Mouse (Mus musculus) limb, embryonic 11.5 days (tissue): Measurements from ENCODE around the gene Hsd17b10. TPM values are rescaled to one million over a fixed set of nuclear protein-coding genes. Genes with fewer than 3 reads are reported as not detected.

Source experiments
- ATAC-seq: fragments of 200-750 bp; cut with Nextera tagmentation; 2 replicates; pipeline ENCODE4 v1.8.0; 2017; ENCODE audit warnings: low read depth; ENCODE audit not compliant: insufficient number of reproducible peaks, low FRiP score, low TSS enrichment
- DNase-seq: peaks from one replicate; pipeline ENCODE4 v3.0.0-alpha.2; 2015; ENCODE audit warnings: low spot score
- H3K27ac ChIP-seq: fragments of 300-500 bp; sonication (generic); replicated peaks from 2 replicates; pipeline ENCODE4 v1.5.1; 2014; ENCODE audit warnings: low read depth, mild to moderate bottlenecking, low read length
- H3K27me3 ChIP-seq: fragments of 300-500 bp; sonication (generic); 2 replicates; pipeline ENCODE4 v1.6.1; 2014; ENCODE audit warnings: mild to moderate bottlenecking, low read length, mixed read lengths; ENCODE audit not compliant: control insufficient read depth, insufficient read depth
- H3K36me3 ChIP-seq: fragments of 300-500 bp; sonication (generic); 2 replicates; pipeline ENCODE4 v1.6.1; 2014; ENCODE audit warnings: mild to moderate bottlenecking, low read length, moderate library complexity, mixed read lengths; ENCODE audit not compliant: control insufficient read depth, insufficient read depth
- H3K4me1 ChIP-seq: fragments of 300-500 bp; sonication (generic); 2 replicates; pipeline ENCODE4 v1.6.1; 2014; ENCODE audit warnings: low read length, mixed read lengths; ENCODE audit not compliant: control insufficient read depth, insufficient read depth
- H3K4me2 ChIP-seq: fragments of 300-500 bp; sonication (generic); 2 replicates; pipeline ENCODE4 v1.6.1; 2014; ENCODE audit warnings: low read depth, mild to moderate bottlenecking, moderate library complexity; ENCODE audit not compliant: severe bottlenecking
- H3K4me3 ChIP-seq: fragments of 300-500 bp; sonication (generic); 2 replicates; pipeline ENCODE4 v1.5.1; 2014; ENCODE audit warnings: low read depth, low read length
- H3K9ac ChIP-seq: fragments of 300-500 bp; sonication (generic); 2 replicates; pipeline ENCODE4 v1.6.1; 2014; ENCODE audit warnings: mild to moderate bottlenecking, low read length
- H3K9me3 ChIP-seq: fragments of 300-500 bp; sonication (generic); 2 replicates; pipeline ENCODE4 v1.6.1; 2016; ENCODE audit warnings: low read length; ENCODE audit not compliant: control insufficient read depth
- WGBS: fragments of 180-500 bp; shearing (Covaris S2); extraction: QIAGEN DNeasy Blood & Tissue Kit; methylation state at CpG from one replicate; pipeline ENCODE4 v1.1.7; 2014; 5-methylcytosine and 5-hydroxymethylcytosine counted together
- polyA plus RNA-seq: library from polyadenylated mRNA; unstranded; fragments of >200 nt; fragmentation: Nextera tagmentation; extraction: Ambion mirVana; gene quantifications from 2 replicates; pipeline ENCODE4 v1.2.1, GENCODE M21; 2014

Hsd17b10 gene
- polyA plus RNA-seq, 1 experiment from 2014 or later, result 254 TPM

- Histone ChIP-seq H3K9me3 (no peaks in the 10 kb centered on the region), H3K4me2 (peak overlapping the region; percentile 48), H3K36me3 (no peaks in the 10 kb centered on the region), H3K4me1 (no peaks in the 10 kb centered on the region), H3K4me3 (peak overlapping the region; percentile 51), H3K27ac (peak overlapping the region; percentile 73; the same call in 1 of the 2 replicates), H3K27me3 (0 out of 2 replicates have a peak, but pooled peaks cover 9% of the 10 kb centered on the region), H3K9ac (peak overlapping the region; percentile 68)
- no peak for ATAC-seq
- 29% methylated on average over 14 of the region's 14 CpGs for WGBS
- no peak for DNase-seq
Measured at GRCm38 (mm10) chrX:152017186-152017585, 15.5 kb downstream of the Hsd17b10 start.

- no peak overlapping the region for H3K4me3 ChIP-seq
- DNase-seq (no peak), ATAC-seq (no peak)
- no peak overlapping the region for H3K9ac ChIP-seq
- WGBS, result 88% methylated on average over 2 of the region's 2 CpGs
- no peak overlapping the region for H3K4me2 ChIP-seq
- no peaks in the 10 kb centered on the region for H3K4me1 ChIP-seq
- H3K27me3 ChIP-seq, result 0 out of 2 replicates have a peak, but pooled peaks cover 12% of the 10 kb centered on the region
- H3K36me3 ChIP-seq, result no peaks in the 10 kb centered on the region; the same call in 1 of the 2 replicates
- no peaks in the 10 kb centered on the region for H3K9me3 ChIP-seq
- no peak overlapping the region for H3K27ac ChIP-seq
Measured at GRCm38 (mm10) chrX:152019294-152019693, 17.6 kb downstream of the Hsd17b10 start.

DNA sequence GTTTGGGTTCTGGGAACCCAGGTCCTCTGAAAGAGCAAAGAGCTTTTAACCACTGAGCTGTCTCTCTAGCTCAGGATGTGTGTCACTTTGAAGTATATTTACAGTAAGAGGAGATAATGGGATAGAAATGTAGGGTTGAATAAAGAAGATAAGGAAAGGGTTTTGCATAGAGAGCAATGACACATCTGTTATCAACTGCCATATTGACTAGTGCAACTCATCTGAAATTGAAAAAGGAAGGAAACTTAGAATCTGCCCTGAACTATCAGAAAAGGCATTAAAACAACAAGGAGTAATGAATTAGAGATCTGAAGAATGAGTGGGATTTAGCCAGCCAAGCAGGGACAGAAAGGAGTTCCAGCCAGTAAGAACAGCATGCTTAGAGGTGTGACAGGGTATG, 38.2 kb downstream of the Hsd17b10 start:
- H3K9me3 ChIP-seq, result no peaks in the 10 kb centered on the region
- no peak overlapping the region for H3K4me2 ChIP-seq
- H3K9ac ChIP-seq, result no peak overlapping the region
- ATAC-seq (no peak), DNase-seq (no peak)
- H3K4me1 ChIP-seq, result no peaks in the 10 kb centered on the region
- H3K4me3 ChIP-seq, result no peak overlapping the region
- H3K36me3 ChIP-seq, result no peaks in the 10 kb centered on the region; the same call in 1 of the 2 replicates
- peaks cover 2% of the 10 kb centered on the region; the same call in 1 of the 2 replicates for H3K27me3 ChIP-seq
- no peak overlapping the region for H3K27ac ChIP-seq

GRCm38 (mm10) chrX:152047230-152047629, 45.6 kb downstream of the Hsd17b10 start:
- Histone ChIP-seq H3K36me3 (no peaks in the 10 kb centered on the region), H3K27me3 (peaks cover 6% of the 10 kb centered on the region; the same call in 1 of the 2 replicates), H3K27ac (no peak overlapping the region), H3K4me1 (no peaks in the 10 kb centered on the region), H3K9ac (no peak overlapping the region), H3K4me2 (no peak overlapping the region), H3K4me3 (no peak overlapping the region), H3K9me3 (no peaks in the 10 kb centered on the region)
- ATAC-seq (no peak), DNase-seq (no peak)

DNA sequence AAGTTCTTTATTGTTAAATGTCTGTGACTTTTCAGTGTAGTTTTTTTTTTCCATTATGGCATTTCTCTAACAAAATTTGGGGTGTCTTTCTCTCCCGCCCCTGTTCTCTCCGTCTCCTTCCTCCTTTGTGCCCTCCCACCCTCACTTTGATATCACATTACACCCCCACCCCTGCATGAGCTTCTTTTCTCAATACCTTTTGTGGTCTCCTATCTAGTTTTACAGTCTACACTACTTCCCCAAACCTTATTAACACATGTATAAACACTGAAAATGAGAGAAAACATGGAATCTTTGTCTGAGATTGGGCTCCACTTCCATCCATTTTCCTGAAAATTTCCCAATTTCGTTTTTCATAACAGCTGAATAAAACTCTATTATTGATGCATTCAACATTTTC, 50.9 kb downstream of the Hsd17b10 start:
- Histone ChIP-seq H3K36me3 (no peaks in the 10 kb centered on the region), H3K9me3 (no peaks in the 10 kb centered on the region), H3K4me3 (no peak overlapping the region), H3K4me2 (no peak overlapping the region), H3K9ac (no peak overlapping the region), H3K4me1 (no peaks in the 10 kb centered on the region), H3K27ac (no peak overlapping the region), H3K27me3 (no peaks in the 10 kb centered on the region)
- DNase-seq (no peak), ATAC-seq (no peak)
- 68% methylated on average over 3 of the region's 3 CpGs for WGBS

Other genes starting within 250 kb of the Hsd17b10 start
- 75.7 and 79.7 TPM in 2 replicates for gene Huwe1, start 201.0 kb upstream of the Hsd17b10 start, polyA plus RNA-seq
- gene Ribc1, start 14.4 kb downstream of the Hsd17b10 start, polyA plus RNA-seq, result 5.3 and 6.3 TPM in 2 replicates
- gene Smc1a, start 14.6 kb downstream of the Hsd17b10 start, polyA plus RNA-seq, result 138 and 143 TPM in 2 replicates
- gene Iqsec2, start 142.4 kb downstream of the Hsd17b10 start, polyA plus RNA-seq, result 1.1 and 1.5 TPM in 2 replicates
- 33.8 and 41.4 TPM in 2 replicates for gene Kdm5c, start 231.2 kb downstream of the Hsd17b10 start, polyA plus RNA-seq